Mouse (Mus musculus): Measurements from ENCODE around the gene Slc12a9. TPM values are rescaled to one million over a fixed set of nuclear protein-coding genes. Genes with fewer than 3 reads are reported as not detected.

Slc12a9 gene
- total RNA-seq, 1 experiment, result 20.9 TPM

DNA sequence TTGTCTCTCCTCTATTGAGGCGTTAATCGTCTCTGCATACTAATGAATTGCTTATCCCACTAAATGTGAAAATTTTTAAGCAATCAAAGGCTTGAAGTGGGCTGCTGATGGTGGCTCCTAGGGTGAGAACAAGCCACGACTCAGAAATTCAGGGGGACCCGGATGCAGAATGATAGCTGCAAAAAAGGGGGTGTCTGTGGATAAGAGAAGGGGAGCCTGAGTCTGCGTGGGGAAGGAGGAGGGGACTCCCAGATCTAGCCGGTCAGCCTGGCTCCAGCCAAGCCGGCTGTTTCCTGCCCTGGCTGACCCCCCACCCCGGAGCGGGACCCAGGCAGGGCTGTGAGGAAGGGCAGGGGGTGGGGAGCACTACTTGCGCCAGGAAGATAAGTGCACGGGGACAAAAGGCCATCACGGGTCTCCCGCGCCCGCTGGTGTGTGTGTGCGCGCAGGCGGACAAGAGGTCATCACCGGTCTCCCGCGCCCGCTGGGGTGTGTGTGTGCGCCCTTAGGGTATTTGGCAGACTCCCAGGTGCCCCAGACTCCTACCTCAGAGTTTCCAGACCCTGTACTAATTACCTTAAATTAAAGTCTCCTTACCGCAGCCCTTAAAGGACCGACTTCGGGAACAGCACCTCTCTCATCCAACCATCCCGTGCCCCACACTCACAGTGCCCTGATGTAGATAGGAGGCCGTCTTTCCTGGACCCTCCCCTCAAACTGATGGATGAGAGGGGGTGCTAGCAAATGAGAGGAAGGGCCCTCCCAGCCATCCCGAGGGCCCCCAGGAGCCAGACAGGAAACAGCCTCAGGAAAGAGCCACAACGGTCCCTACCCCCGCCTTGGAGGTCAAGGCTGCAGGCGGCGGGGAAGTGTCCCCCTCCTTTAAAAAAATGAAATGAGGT, 15.3 kb upstream of the Slc12a9 start:
- TF ChIP-seq ZNF384 (IDR thresholded peaks at IDR 0.05; ENCODE audit: low read depth, low read length) (no peak), CHD2 (IDR thresholded peaks at IDR 0.05; ENCODE audit: low read depth, low read length) (no peak), MAFK (IDR thresholded peaks at IDR 0.05; ENCODE audit: insufficient read depth, low read depth, low read length) (no peak), ZC3H11A (IDR thresholded peaks at IDR 0.05; ENCODE audit: borderline replicate concordance, low read depth, low read length) (no peak), HCFC1 (IDR thresholded peaks at IDR 0.05; ENCODE audit: borderline replicate concordance, insufficient read depth, low read length) (no peak)
- DNase-seq (ENCODE audit: low read depth, low spot score), result no peak
- Histone ChIP-seq H3K9me3 (ENCODE audit: control insufficient read depth, insufficient read depth, low read depth, low read length) (no peaks in the 10 kb centered on the region), H3K27ac (ENCODE audit: insufficient read depth, low read depth, low read length, poor library complexity, severe bottlenecking) (peak overlapping the region; percentile 68), H3K36me3 (ENCODE audit: control insufficient read depth, insufficient read depth, low read length, poor library complexity, severe bottlenecking) (peaks cover 2% of the 10 kb centered on the region; the same call in 1 of the 2 replicates), H3K9ac (ENCODE audit: insufficient read depth, low read depth, low read length, poor library complexity, severe bottlenecking) (peak overlapping the region; percentile 70), H3K4me3 (ENCODE audit: insufficient read depth in 1 of 2, low read depth in 1 of 2, low read length in 2 of 2, poor library complexity in 1 of 2, severe bottlenecking in 1 of 2) (peak overlapping the region; percentile 75 to 86), H3K4me1 (ENCODE audit: control insufficient read depth in 2 of 2, insufficient read depth in 2 of 2, low read length in 2 of 2, poor library complexity in 1 of 2) (peaks cover 3 to 17% of the 10 kb centered on the region in 2 experiments; a peak in 3 of 4 replicates)
- in situ Hi-C loops (cut with MboI; ENCODE audit: low sequenced_read_pairs in 2 of 2, unreplicated experiment in 2 of 2), result no loop called here

DNA sequence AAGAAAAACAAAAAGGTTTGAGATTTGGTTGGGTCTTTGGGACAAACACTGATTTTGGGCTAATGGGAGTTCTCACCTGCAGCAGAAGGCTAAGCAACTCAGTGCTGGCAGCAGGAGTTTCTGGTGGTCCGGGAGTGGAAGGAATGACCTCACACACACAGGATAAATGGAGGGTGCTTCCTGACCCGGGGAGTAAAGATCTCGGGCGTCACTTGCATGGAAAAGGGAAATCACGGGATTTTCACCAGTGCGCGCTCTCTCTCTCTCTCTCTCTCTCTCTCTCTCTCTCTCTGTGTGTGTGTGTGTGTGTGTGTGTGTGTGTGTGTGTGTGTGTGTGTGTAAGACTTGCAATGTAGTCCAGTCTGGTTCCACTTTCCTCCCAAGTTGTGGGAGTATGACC, 14.5 kb upstream of the Slc12a9 start:
- no peak for DNase-seq (ENCODE audit: low read depth, low spot score)
- peaks cover 3 to 14% of the 10 kb centered on the region in 2 experiments; a peak in 3 of 4 replicates for H3K4me1 ChIP-seq (ENCODE audit: control insufficient read depth in 2 of 2, insufficient read depth in 2 of 2, low read length in 2 of 2, poor library complexity in 1 of 2)
- H3K27ac ChIP-seq (ENCODE audit: insufficient read depth, low read depth, low read length, poor library complexity, severe bottlenecking), result no peak overlapping the region
- no peak overlapping the region for H3K9ac ChIP-seq (ENCODE audit: insufficient read depth, low read depth, low read length, poor library complexity, severe bottlenecking)
- TF ChIP-seq ZC3H11A (IDR thresholded peaks at IDR 0.05; ENCODE audit: borderline replicate concordance, low read depth, low read length), result no peak
- TF ChIP-seq HCFC1 (IDR thresholded peaks at IDR 0.05; ENCODE audit: borderline replicate concordance, insufficient read depth, low read length), result no peak
- TF ChIP-seq ZNF384 (IDR thresholded peaks at IDR 0.05; ENCODE audit: low read depth, low read length), result no peak
- no peak for TF ChIP-seq MAFK (IDR thresholded peaks at IDR 0.05; ENCODE audit: insufficient read depth, low read depth, low read length)
- TF ChIP-seq CHD2 (IDR thresholded peaks at IDR 0.05; ENCODE audit: low read depth, low read length), result no peak
- no peaks in the 10 kb centered on the region for H3K9me3 ChIP-seq (ENCODE audit: control insufficient read depth, insufficient read depth, low read depth, low read length)
- in situ Hi-C loops (cut with MboI; ENCODE audit: low sequenced_read_pairs in 2 of 2, unreplicated experiment in 2 of 2), result no loop called here
- no peaks in the 10 kb centered on the region for H3K36me3 ChIP-seq (ENCODE audit: control insufficient read depth, insufficient read depth, low read length, poor library complexity, severe bottlenecking)
- H3K4me3 ChIP-seq (ENCODE audit: insufficient read depth in 1 of 2, low read depth in 1 of 2, low read length in 2 of 2, poor library complexity in 1 of 2, severe bottlenecking in 1 of 2), result no peak overlapping the region

DNA sequence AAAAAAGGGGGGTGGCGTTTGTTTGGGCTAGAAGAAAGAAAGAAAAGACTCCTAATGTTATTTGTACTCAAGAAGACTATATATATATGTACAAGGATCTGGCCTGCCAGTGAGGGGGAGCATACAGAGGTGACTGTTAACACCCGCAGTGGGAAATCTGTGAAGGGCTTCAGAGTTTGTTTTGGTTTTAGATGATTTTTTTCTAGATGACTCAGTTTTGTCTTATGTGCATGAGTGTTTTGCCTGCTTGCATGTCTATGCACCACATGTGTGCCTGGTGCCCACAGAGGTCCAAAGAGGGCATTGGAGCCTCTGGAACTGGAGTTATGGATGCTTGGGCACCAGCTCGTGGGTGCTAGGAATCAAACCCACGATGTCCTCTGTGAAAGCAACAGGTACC, 13.6 kb upstream of the Slc12a9 start:
- no peak for TF ChIP-seq ZNF384 (IDR thresholded peaks at IDR 0.05; ENCODE audit: low read depth, low read length)
- TF ChIP-seq HCFC1 (IDR thresholded peaks at IDR 0.05; ENCODE audit: borderline replicate concordance, insufficient read depth, low read length), result no peak
- no peak for TF ChIP-seq CHD2 (IDR thresholded peaks at IDR 0.05; ENCODE audit: low read depth, low read length)
- TF ChIP-seq MAFK (IDR thresholded peaks at IDR 0.05; ENCODE audit: insufficient read depth, low read depth, low read length), result no peak
- TF ChIP-seq ZC3H11A (IDR thresholded peaks at IDR 0.05; ENCODE audit: borderline replicate concordance, low read depth, low read length), result no peak
- H3K36me3 ChIP-seq (ENCODE audit: control insufficient read depth, insufficient read depth, low read length, poor library complexity, severe bottlenecking), result no peaks in the 10 kb centered on the region
- in situ Hi-C loops (cut with MboI; ENCODE audit: low sequenced_read_pairs in 2 of 2, unreplicated experiment in 2 of 2), result no loop called here
- no peak overlapping the region for H3K4me3 ChIP-seq (ENCODE audit: insufficient read depth in 1 of 2, low read depth in 1 of 2, low read length in 2 of 2, poor library complexity in 1 of 2, severe bottlenecking in 1 of 2)
- peaks cover 3 to 7% of the 10 kb centered on the region in 2 experiments; a peak in 3 of 4 replicates for H3K4me1 ChIP-seq (ENCODE audit: control insufficient read depth in 2 of 2, insufficient read depth in 2 of 2, low read length in 2 of 2, poor library complexity in 1 of 2)
- no peak overlapping the region for H3K9ac ChIP-seq (ENCODE audit: insufficient read depth, low read depth, low read length, poor library complexity, severe bottlenecking)
- H3K9me3 ChIP-seq (ENCODE audit: control insufficient read depth, insufficient read depth, low read depth, low read length), result no peaks in the 10 kb centered on the region
- no peak overlapping the region for H3K27ac ChIP-seq (ENCODE audit: insufficient read depth, low read depth, low read length, poor library complexity, severe bottlenecking)
- DNase-seq (ENCODE audit: low read depth, low spot score), result no peak

DNA sequence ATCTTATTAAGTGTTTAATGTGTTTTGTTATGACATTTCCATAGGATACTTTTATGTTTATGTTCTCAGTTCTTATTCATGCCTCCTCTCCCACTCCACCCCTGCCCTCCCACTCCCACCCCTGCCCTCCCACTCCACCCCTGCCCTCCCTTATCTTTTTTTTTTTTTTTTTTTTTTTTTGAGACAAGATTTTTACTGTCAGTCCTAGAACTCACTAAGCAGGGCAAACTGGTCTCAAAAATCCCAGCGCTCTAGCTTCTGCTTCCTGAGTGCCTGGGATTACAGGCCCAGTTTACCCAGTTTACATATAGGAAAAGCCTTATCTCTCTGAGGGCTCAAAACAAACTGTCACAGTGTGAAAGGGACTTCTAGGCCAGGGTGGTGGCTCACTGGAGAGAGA, 13.0 kb upstream of the Slc12a9 start:
- Histone ChIP-seq H3K27ac (ENCODE audit: insufficient read depth, low read depth, low read length, poor library complexity, severe bottlenecking) (no peak overlapping the region), H3K4me1 (ENCODE audit: control insufficient read depth in 2 of 2, insufficient read depth in 2 of 2, low read length in 2 of 2, poor library complexity in 1 of 2) (peaks cover 3 to 7% of the 10 kb centered on the region in 2 experiments; a peak in 3 of 4 replicates), H3K9ac (ENCODE audit: insufficient read depth, low read depth, low read length, poor library complexity, severe bottlenecking) (no peak overlapping the region), H3K36me3 (ENCODE audit: control insufficient read depth, insufficient read depth, low read length, poor library complexity, severe bottlenecking) (no peaks in the 10 kb centered on the region), H3K4me3 (ENCODE audit: insufficient read depth in 1 of 2, low read depth in 1 of 2, low read length in 2 of 2, poor library complexity in 1 of 2, severe bottlenecking in 1 of 2) (no peak overlapping the region), H3K9me3 (ENCODE audit: control insufficient read depth, insufficient read depth, low read depth, low read length) (no peaks in the 10 kb centered on the region)
- no peak for DNase-seq (ENCODE audit: low read depth, low spot score)
- in situ Hi-C loops (cut with MboI; ENCODE audit: low sequenced_read_pairs in 2 of 2, unreplicated experiment in 2 of 2), result no loop called here
- TF ChIP-seq ZNF384 (IDR thresholded peaks at IDR 0.05; ENCODE audit: low read depth, low read length), result peak; percentile 58; the same call in 1 of the 2 replicates
- TF ChIP-seq MAFK (IDR thresholded peaks at IDR 0.05; ENCODE audit: insufficient read depth, low read depth, low read length), result no peak
- TF ChIP-seq CHD2 (IDR thresholded peaks at IDR 0.05; ENCODE audit: low read depth, low read length), result no peak
- no peak for TF ChIP-seq ZC3H11A (IDR thresholded peaks at IDR 0.05; ENCODE audit: borderline replicate concordance, low read depth, low read length)

Measured in ES-E14 (cell line).